Mouse (Mus musculus) layer of hippocampus, adult 2 months (tissue): ENCODE data around the gene Gsdma2. TPM values are rescaled to one million over a fixed set of nuclear protein-coding genes. Genes with fewer than 3 reads are reported as not detected.
A peak's percentile ranks its signal among the peaks of the same experiment; 100 is the strongest.
"Not testable (repeated sequence)": the region's sequence is repeated elsewhere in the genome, so short reads cannot be mapped to it uniquely, and the experiment has no call there.

ENCODE experiments used
- DNase-seq, 2 experiments: peaks; one replicate each; pipeline ENCODE4 v3.0.0; 2022; ENCODE audit warnings: low spot score in 2 of 2
- H3K27ac ChIP-seq: fragments of 200-600 bp; 2 replicates; pipeline ENCODE4 v1.8.1; 2022
- H3K4me3 ChIP-seq: fragments of 200-600 bp; 2 replicates; pipeline ENCODE4 v1.8.1; 2022; ENCODE audit warnings: mild to moderate bottlenecking
- CTCF ChIP-seq: fragments of 200-600 bp; conservative IDR thresholded peaks from 2 replicates; pipeline ENCODE4 v1.8.1; 2022; ENCODE audit warnings: antibody characterized with exemption, mild to moderate bottlenecking, moderate library complexity
- total RNA-seq, 2 experiments: library from RNA; stranded (reverse); gene quantifications; 2 replicates each; pipeline ENCODE4 v1.2.3; 2021

Gsdma2 gene
- total RNA-seq, 2 experiments from 2014 or later, result not detected

- DNase-seq, result no peak
- no peak overlapping the region for H3K4me3 ChIP-seq
- no peak for TF ChIP-seq CTCF
- H3K27ac ChIP-seq, result no peak overlapping the region
Observed at GRCm38 (mm10) chr11:98675829-98676363, 29.3 kb downstream of the Gsdma2 start.

DNA sequence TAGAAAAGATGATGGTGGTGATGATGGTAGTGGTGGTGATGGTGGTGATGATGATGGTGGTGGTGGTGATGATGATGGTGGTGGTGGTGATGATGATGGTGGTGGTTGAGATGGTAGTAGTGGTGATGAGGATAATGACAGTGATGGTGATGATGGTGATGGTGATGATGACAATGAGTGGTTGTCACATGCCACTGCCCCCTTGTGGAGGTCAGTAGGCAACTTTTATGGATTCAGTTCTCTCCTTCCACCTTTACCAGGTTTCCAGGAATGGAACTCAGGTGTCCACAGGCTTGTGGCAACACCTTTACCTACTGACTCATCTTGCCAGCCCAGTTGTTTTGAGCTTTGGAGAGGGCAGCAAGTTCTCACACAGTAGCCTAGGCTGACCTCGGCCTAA is 33.5 kb downstream of the Gsdma2 start:
- Histone ChIP-seq H3K27ac (no peak overlapping the region), H3K4me3 (no peak overlapping the region)
- TF ChIP-seq CTCF, result peak; percentile 36
- DNase-seq, result no peak

DNA sequence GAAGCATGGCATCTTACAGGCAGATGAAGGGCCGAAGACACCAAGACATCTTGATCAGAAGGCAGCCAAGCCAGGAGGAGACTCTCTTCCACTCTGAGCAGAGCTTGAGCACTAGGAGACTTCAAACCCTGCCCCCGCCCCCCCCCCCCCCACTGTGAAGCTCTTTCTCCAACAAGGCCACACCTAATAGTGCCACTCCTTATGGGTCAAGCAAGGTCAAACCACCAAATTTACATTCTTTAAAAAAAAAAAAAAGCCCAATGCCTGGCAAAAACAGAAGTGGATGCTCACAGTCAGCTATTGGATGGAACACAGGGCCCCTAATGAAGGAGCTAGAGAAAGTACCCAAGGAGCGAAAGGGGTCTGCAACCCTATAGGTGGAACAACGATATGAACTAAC is 34.0 kb downstream of the Gsdma2 start:
- H3K4me3 ChIP-seq, H3K27ac ChIP-seq, DNase-seq: not testable (repeated sequence)

- no peak for DNase-seq
- H3K4me3 ChIP-seq, result no peak overlapping the region
- H3K27ac ChIP-seq, result no peak overlapping the region
- TF ChIP-seq CTCF, result no peak
Observed at GRCm38 (mm10) chr11:98681186-98681585, 34.6 kb downstream of the Gsdma2 start.

- peak; percentile 96 to 97 for DNase-seq
- H3K27ac ChIP-seq, result peak within 1 kb of the TSS; percentile 96
- peak within 1 kb of the TSS; percentile 99 for H3K4me3 ChIP-seq
- peak; percentile 56 for TF ChIP-seq CTCF
Observed at GRCm38 (mm10) chr11:98681786-98682745, 35.5 kb downstream of the Gsdma2 start, which contains the start of gene Psmd3. Gene Psmd3, plus strand, starts transcription at chr11:98682554.

- peak overlapping the region; percentile 99 for H3K4me3 ChIP-seq
- peak overlapping the region; percentile 96 for H3K27ac ChIP-seq
- DNase-seq, result no peak
- no peak for TF ChIP-seq CTCF
Observed at GRCm38 (mm10) chr11:98682811-98683210, 36.3 kb downstream of the Gsdma2 start.

DNA sequence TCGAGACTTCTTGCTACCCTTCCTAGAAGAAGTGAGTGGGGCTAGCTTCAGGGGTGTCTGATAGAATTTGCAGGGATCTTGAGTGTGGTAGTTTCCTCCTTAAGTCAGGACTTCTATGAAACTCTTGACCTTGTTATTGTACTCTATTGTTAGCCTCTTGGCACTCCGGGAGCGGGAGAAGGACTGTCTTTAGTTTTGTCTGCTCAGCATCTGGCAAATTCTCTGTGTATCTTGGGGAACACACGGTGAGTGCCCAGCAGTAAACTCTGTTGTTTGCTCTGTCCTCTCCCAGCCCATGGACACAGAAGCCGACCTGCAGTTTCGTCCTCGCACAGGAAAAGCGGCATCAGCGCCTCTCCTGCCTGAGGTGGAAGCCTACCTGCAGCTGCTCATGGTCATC is 39.1 kb downstream of the Gsdma2 start:
- DNase-seq, result no peak
- no peak overlapping the region for H3K4me3 ChIP-seq

DNA sequence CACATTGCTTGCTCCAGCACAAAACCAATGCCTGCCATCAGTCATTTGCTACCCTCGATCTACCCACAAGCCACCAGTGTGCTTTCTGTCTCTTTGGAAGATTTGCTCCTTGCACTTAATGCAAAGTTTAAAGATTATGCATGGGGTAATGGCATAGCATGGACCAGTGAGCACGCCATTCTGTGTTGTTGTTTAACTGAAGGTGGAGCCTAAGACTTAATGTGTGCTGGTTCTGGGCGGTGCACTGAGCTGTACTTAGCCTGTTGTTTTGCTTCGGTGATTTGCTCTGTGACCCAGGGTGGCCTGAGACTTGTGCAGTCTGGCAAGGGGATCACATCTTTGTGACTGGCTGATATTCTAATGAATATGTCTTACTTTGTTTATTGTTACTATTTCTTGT is 40.4 kb downstream of the Gsdma2 start:
- TF ChIP-seq CTCF, result no peak
- H3K4me3 ChIP-seq, result no peak overlapping the region
- no peak overlapping the region for H3K27ac ChIP-seq
- no peak for DNase-seq

More for the DNA sequence above, 39.1 kb downstream of the Gsdma2 start:
- no peak overlapping the region for H3K27ac ChIP-seq
- TF ChIP-seq CTCF, result no peak

- H3K4me3 ChIP-seq, result no peak overlapping the region
- no peak for TF ChIP-seq CTCF
- no peak overlapping the region for H3K27ac ChIP-seq
- DNase-seq, result no peak
Observed at GRCm38 (mm10) chr11:98688009-98688408, 41.5 kb downstream of the Gsdma2 start.

- no peak for DNase-seq
- no peak overlapping the region for H3K27ac ChIP-seq
- H3K4me3 ChIP-seq, result no peak overlapping the region
- no peak for TF ChIP-seq CTCF
Observed at GRCm38 (mm10) chr11:98693201-98693600, 46.6 kb downstream of the Gsdma2 start.

DNA sequence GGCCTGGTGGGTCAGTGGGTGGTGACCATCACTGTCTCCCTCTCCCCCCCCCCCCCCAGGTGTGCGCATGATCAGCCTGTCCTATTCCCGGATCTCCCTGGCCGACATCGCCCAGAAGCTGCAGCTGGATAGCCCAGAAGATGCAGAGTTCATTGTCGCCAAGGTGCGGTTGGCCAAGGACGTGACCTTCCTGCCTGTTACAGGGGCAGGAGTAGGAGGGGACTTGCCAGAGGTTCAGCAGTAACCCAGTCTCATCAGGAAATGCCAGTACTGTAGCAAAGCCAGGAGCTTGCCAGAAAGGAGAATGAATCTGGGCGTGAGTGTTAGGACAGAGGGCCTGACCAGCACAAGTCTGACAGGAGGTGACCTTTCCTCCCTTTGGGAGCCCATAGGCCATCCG is 47.2 kb downstream of the Gsdma2 start:
- Histone ChIP-seq H3K27ac (no peak overlapping the region), H3K4me3 (no peak overlapping the region)
- TF ChIP-seq CTCF, result no peak
- no peak for DNase-seq

GRCm38 (mm10) chr11:98694301-98694700 is 47.7 kb downstream of the Gsdma2 start:
- Histone ChIP-seq H3K27ac (no peak overlapping the region), H3K4me3 (no peak overlapping the region)
- TF ChIP-seq CTCF, result no peak
- no peak for DNase-seq

- no peak overlapping the region for H3K4me3 ChIP-seq
- H3K27ac ChIP-seq, result no peak overlapping the region
- no peak for TF ChIP-seq CTCF
- DNase-seq, result no peak
Observed at GRCm38 (mm10) chr11:98695408-98695807, 48.8 kb downstream of the Gsdma2 start.
